Mouse (Mus musculus) spleen, adult 18-20 months (tissue): ENCODE measurements around the gene Gng12.
"Not testable (repeated sequence)": the region's sequence is repeated elsewhere in the genome, so short reads cannot be mapped to it uniquely, and the experiment has no call there.

ENCODE experiments used
- DNase-seq, 2 experiments: peaks; one replicate each; pipeline ENCODE4 v3.0.0; 2022; ENCODE audit warnings: mixed read lengths in 2 of 2

The Gng12 gene

GRCm38 (mm10) chr6:66994981-66995380 is 98.8 kb downstream of the Gng12 start:
- DNase-seq = no peak

- no peak for DNase-seq
Observed at GRCm38 (mm10) chr6:66995825-66996224, 99.6 kb downstream of the Gng12 start.

- DNase-seq = no peak
Observed at GRCm38 (mm10) chr6:66996257-66996656, 100.1 kb downstream of the Gng12 start.

- no peak for DNase-seq
Observed at GRCm38 (mm10) chr6:66998645-66999044, 102.4 kb downstream of the Gng12 start.

GRCm38 (mm10) chr6:66999800-67000199 is 103.6 kb downstream of the Gng12 start:
- DNase-seq = no peak

- no peak for DNase-seq
Observed at GRCm38 (mm10) chr6:67009888-67010287, 113.7 kb downstream of the Gng12 start.

GRCm38 (mm10) chr6:67010370-67011216 is 114.4 kb downstream of the Gng12 start:
- DNase-seq = no peak

- no peak for DNase-seq
Observed at GRCm38 (mm10) chr6:67011217-67011518, 115.0 kb downstream of the Gng12 start.

GRCm38 (mm10) chr6:67013293-67013948 is 117.2 kb downstream of the Gng12 start:
- DNase-seq = no peak

GRCm38 (mm10) chr6:67013949-67014678 is 117.9 kb downstream of the Gng12 start:
- DNase-seq = no peak

- no peak for DNase-seq
Observed at GRCm38 (mm10) chr6:67014679-67015075, 118.5 kb downstream of the Gng12 start.

- DNase-seq = no peak
Observed at GRCm38 (mm10) chr6:67015739-67016519, 119.7 kb downstream of the Gng12 start.

- no peak for DNase-seq
Observed at GRCm38 (mm10) chr6:67016520-67017111, 120.4 kb downstream of the Gng12 start.

- DNase-seq = no peak
Observed at GRCm38 (mm10) chr6:67018365-67018764, 122.2 kb downstream of the Gng12 start.

GRCm38 (mm10) chr6:67019001-67019400 is 122.8 kb downstream of the Gng12 start:
- not testable (repeated sequence) for DNase-seq

GRCm38 (mm10) chr6:67021308-67021707 is 125.1 kb downstream of the Gng12 start:
- no peak for DNase-seq

GRCm38 (mm10) chr6:67023729-67024128 is 127.5 kb downstream of the Gng12 start:
- no peak for DNase-seq

GRCm38 (mm10) chr6:67026661-67027060 is 130.5 kb downstream of the Gng12 start:
- DNase-seq = no peak

GRCm38 (mm10) chr6:67027438-67028142 is 131.4 kb downstream of the Gng12 start:
- no peak for DNase-seq

- DNase-seq = no peak
Observed at GRCm38 (mm10) chr6:67029312-67029950, 133.2 kb downstream of the Gng12 start.

GRCm38 (mm10) chr6:67029987-67030386 is 133.8 kb downstream of the Gng12 start:
- DNase-seq = no peak
